Mouse (Mus musculus) CH12.LX (cell line): Measurements from ENCODE around the gene Gabpb2. TPM values are rescaled to one million over a fixed set of nuclear protein-coding genes. Genes with fewer than 3 reads are reported as not detected.
A peak's percentile ranks its signal among the peaks of the same experiment; 100 is the strongest.

Experiments used
- DNase-seq: peaks from one replicate; pipeline ENCODE4 v3.0.0-alpha.2; 2013; ENCODE audit errors: extremely low read depth
- H3K27ac ChIP-seq: 2 replicates; pipeline ENCODE4 v1.5.1; 2012; ENCODE audit warnings: low read depth, mild to moderate bottlenecking, control low read depth, moderate library complexity; ENCODE audit not compliant: insufficient read depth
- H3K27me3 ChIP-seq: replicated peaks from 2 replicates; pipeline ENCODE3; 2012; ENCODE audit warnings: inconsistent platforms
- H3K36me3 ChIP-seq, 2 experiments: replicated peaks in 1 of 2; 2 replicates each; pipeline versions ENCODE3 to v1.6.1; 2012; ENCODE audit warnings: inconsistent platforms in 1 of 2, low read length in 1 of 2, mild to moderate bottlenecking in 1 of 2, mixed read lengths in 1 of 2, moderate library complexity in 1 of 2; ENCODE audit not compliant: control insufficient read depth in 1 of 2, insufficient read depth in 1 of 2
- H3K4me1 ChIP-seq, 2 experiments: 2 replicates each; pipeline ENCODE4 v1.6.1; 2012; ENCODE audit warnings: inconsistent platforms in 1 of 2, moderate library complexity in 1 of 2; ENCODE audit not compliant: insufficient read depth in 2 of 2, control insufficient read depth in 1 of 2
- H3K4me2 ChIP-seq: 2 replicates; pipeline ENCODE4 v1.6.1; 2012; ENCODE audit warnings: low read depth, mild to moderate bottlenecking, control low read depth; ENCODE audit not compliant: poor library complexity, insufficient read depth, severe bottlenecking
- H3K4me3 ChIP-seq, 3 experiments: fragments of 150-350 bp in 1 of 3; sonication (generic) in 1 of 3; replicated peaks in 1 of 3; 2 replicates each; pipeline versions ENCODE3 to v1.5.1; 2011 to 2012; ENCODE audit warnings: low read depth in 2 of 3, low read length in 2 of 3, mild to moderate bottlenecking in 2 of 3, moderate library complexity in 2 of 3, control low read depth in 1 of 3, improper control_type of control experiment in 1 of 3, inconsistent platforms in 1 of 3, mixed read lengths in 1 of 3; ENCODE audit not compliant: poor library complexity in 1 of 3
- H3K79me2 ChIP-seq: replicated peaks from 2 replicates; pipeline ENCODE4 v1.6.1; 2012; ENCODE audit warnings: mild to moderate bottlenecking, moderate library complexity; ENCODE audit not compliant: control insufficient read depth, poor library complexity, insufficient read depth, severe bottlenecking; ENCODE audit errors: extremely low read depth
- H3K9ac ChIP-seq: 2 replicates; pipeline ENCODE4 v1.6.1; 2012; ENCODE audit warnings: low read depth, mild to moderate bottlenecking, control low read depth, moderate library complexity; ENCODE audit not compliant: insufficient read depth
- H3K9me3 ChIP-seq: replicated peaks from 2 replicates; pipeline ENCODE3; 2012; ENCODE audit warnings: low read length, inconsistent platforms, mixed read lengths
- BHLHE40 ChIP-seq: IDR thresholded peaks from 2 replicates; pipeline ENCODE4 v1.6.1; 2011; ENCODE audit warnings: mild to moderate bottlenecking, low read depth, low read length, improper control_type of control experiment
- CHD1 ChIP-seq: IDR thresholded peaks from 2 replicates; pipeline ENCODE4 v1.6.1; 2012; ENCODE audit warnings: low read depth, low read length, improper control_type of control experiment, inconsistent platforms
- CHD2 ChIP-seq: IDR thresholded peaks from 2 replicates; pipeline ENCODE4 v1.6.1; 2011; ENCODE audit warnings: low read length, improper control_type of control experiment
- CTCF ChIP-seq, 2 experiments: IDR thresholded peaks in 1 of 2; conservative IDR thresholded peaks in 1 of 2; 2 replicates each; pipeline ENCODE4 v1.5.1; 2011 to 2012; ENCODE audit warnings: low read depth in 2 of 2, low read length in 2 of 2, improper control_type of control experiment in 1 of 2, inconsistent platforms in 1 of 2, mild to moderate bottlenecking in 1 of 2, moderate library complexity in 1 of 2
- E2F4 ChIP-seq: IDR thresholded peaks from 2 replicates; pipeline ENCODE4 v1.6.1; 2011; ENCODE audit warnings: low read depth, low read length, improper control_type of control experiment; ENCODE audit not compliant: insufficient replicate concordance
- ELF1 ChIP-seq: IDR thresholded peaks from 2 replicates; pipeline ENCODE4 v1.6.1; 2014; ENCODE audit warnings: low read depth, mild to moderate bottlenecking, inconsistent platforms, low read length, improper control_type of control experiment
- EP300 ChIP-seq: IDR thresholded peaks from 2 replicates; pipeline ENCODE4 v1.6.1; 2011; ENCODE audit warnings: low read length, improper control_type of control experiment
- ETS1 ChIP-seq: conservative IDR thresholded peaks from 2 replicates; pipeline ENCODE4 v1.6.1; 2012; ENCODE audit warnings: low read depth, mild to moderate bottlenecking, inconsistent platforms, low read length, improper control_type of control experiment, moderate library complexity
- GABPA ChIP-seq: IDR thresholded peaks from 2 replicates; pipeline ENCODE4 v1.6.1; 2012; ENCODE audit warnings: low read depth, low read length, improper control_type of control experiment, inconsistent platforms; ENCODE audit not compliant: insufficient replicate concordance
- HCFC1 ChIP-seq: IDR thresholded peaks from 2 replicates; pipeline ENCODE4 v1.6.1; 2012; ENCODE audit warnings: low read depth, mild to moderate bottlenecking, inconsistent platforms, low read length, improper control_type of control experiment
- IRF4 ChIP-seq: IDR thresholded peaks from 2 replicates; pipeline ENCODE4 v1.6.1; 2014; ENCODE audit warnings: low read depth, mild to moderate bottlenecking, inconsistent platforms, low read length, improper control_type of control experiment
- JUND ChIP-seq: conservative IDR thresholded peaks from 2 replicates; pipeline ENCODE4 v1.6.1; 2011; ENCODE audit warnings: low read depth, low read length, improper control_type of control experiment
- KAT2A ChIP-seq: IDR thresholded peaks from 2 replicates; pipeline ENCODE4 v1.6.1; 2012; ENCODE audit warnings: low read length, improper control_type of control experiment, inconsistent platforms; ENCODE audit not compliant: insufficient replicate concordance
- MAFK ChIP-seq: IDR thresholded peaks from 2 replicates; pipeline ENCODE4 v1.6.1; 2011; ENCODE audit warnings: low read length, improper control_type of control experiment; ENCODE audit not compliant: insufficient replicate concordance
- MAX ChIP-seq: IDR thresholded peaks from 2 replicates; pipeline ENCODE4 v1.6.1; 2011; ENCODE audit warnings: low read length, improper control_type of control experiment
- MAZ ChIP-seq: IDR thresholded peaks from 2 replicates; pipeline ENCODE4 v1.6.1; 2012; ENCODE audit warnings: low read depth, mild to moderate bottlenecking, inconsistent platforms, low read length, improper control_type of control experiment, moderate library complexity
- MEF2A ChIP-seq: IDR thresholded peaks from 2 replicates; pipeline ENCODE4 v1.6.1; 2014; ENCODE audit warnings: low read depth, mild to moderate bottlenecking, inconsistent platforms, low read length, improper control_type of control experiment, borderline replicate concordance
- MXI1 ChIP-seq: IDR thresholded peaks from 2 replicates; pipeline ENCODE4 v1.6.1; 2011; ENCODE audit warnings: mild to moderate bottlenecking, low read depth, low read length, improper control_type of control experiment
- MYC ChIP-seq: IDR thresholded peaks from 2 replicates; pipeline ENCODE4 v1.6.1; 2011; ENCODE audit warnings: low read depth, mild to moderate bottlenecking, improper control_type of control experiment, low read length
- NRF1 ChIP-seq: IDR thresholded peaks from 2 replicates; pipeline ENCODE4 v1.6.1; 2014; ENCODE audit warnings: low read depth, mild to moderate bottlenecking, inconsistent platforms, low read length, improper control_type of control experiment, moderate library complexity
- PAX5 ChIP-seq: IDR thresholded peaks from 2 replicates; pipeline ENCODE4 v1.6.1; 2012; ENCODE audit warnings: low read length, inconsistent platforms, mixed read lengths
- POLR2A ChIP-seq: IDR thresholded peaks from 2 replicates; pipeline ENCODE4 v1.6.1; 2011; ENCODE audit warnings: low read depth, mild to moderate bottlenecking, improper control_type of control experiment, low read length
- POLR2AphosphoS2 ChIP-seq: IDR thresholded peaks from 2 replicates; pipeline ENCODE4 v1.6.1; 2011; ENCODE audit warnings: low read depth, low read length, improper control_type of control experiment
- RAD21 ChIP-seq: IDR thresholded peaks from 2 replicates; pipeline ENCODE4 v1.6.1; 2011; ENCODE audit warnings: low read depth, mild to moderate bottlenecking, low read length, improper control_type of control experiment, moderate library complexity
- RCOR1 ChIP-seq: conservative IDR thresholded peaks from 2 replicates; pipeline ENCODE4 v1.6.1; 2012; ENCODE audit warnings: low read depth, mild to moderate bottlenecking, inconsistent platforms, low read length, improper control_type of control experiment
- SIN3A ChIP-seq: IDR thresholded peaks from 2 replicates; pipeline ENCODE4 v1.6.1; 2012; ENCODE audit warnings: low read length, improper control_type of control experiment, inconsistent platforms
- SMC3 ChIP-seq: IDR thresholded peaks from 2 replicates; pipeline ENCODE4 v1.6.1; 2011; ENCODE audit warnings: low read depth, low read length, improper control_type of control experiment
- TBP ChIP-seq: conservative IDR thresholded peaks from 2 replicates; pipeline ENCODE4 v1.6.1; 2011; ENCODE audit warnings: low read depth, low read length, improper control_type of control experiment
- TCF12 ChIP-seq: IDR thresholded peaks from 2 replicates; pipeline ENCODE4 v1.6.1; 2014; ENCODE audit warnings: low read depth, mild to moderate bottlenecking, inconsistent platforms, low read length, improper control_type of control experiment
- UBTF ChIP-seq: IDR thresholded peaks from 2 replicates; pipeline ENCODE4 v1.6.1; 2012; ENCODE audit warnings: low read depth, mild to moderate bottlenecking, inconsistent platforms, low read length, improper control_type of control experiment, moderate library complexity
- USF1 ChIP-seq: IDR thresholded peaks from 2 replicates; pipeline ENCODE4 v1.6.1; 2014; ENCODE audit warnings: low read depth, mild to moderate bottlenecking, inconsistent platforms, low read length, improper control_type of control experiment
- USF2 ChIP-seq: conservative IDR thresholded peaks from 2 replicates; pipeline ENCODE4 v1.6.1; 2011; ENCODE audit warnings: low read depth, low read length, improper control_type of control experiment
- ZC3H11A ChIP-seq: IDR thresholded peaks from 2 replicates; pipeline ENCODE4 v1.6.1; 2012; ENCODE audit warnings: low read depth, mild to moderate bottlenecking, inconsistent platforms, low read length, improper control_type of control experiment
- ZKSCAN1 ChIP-seq: IDR thresholded peaks from 2 replicates; pipeline ENCODE4 v1.6.1; 2012; ENCODE audit warnings: low read depth, inconsistent platforms, low read length, improper control_type of control experiment, borderline replicate concordance
- ZMIZ1 ChIP-seq: IDR thresholded peaks from 2 replicates; pipeline ENCODE4 v1.6.1; 2012; ENCODE audit warnings: low read depth, mild to moderate bottlenecking, inconsistent platforms, low read length, improper control_type of control experiment
- ZNF384 ChIP-seq: IDR thresholded peaks from 2 replicates; pipeline ENCODE4 v1.6.1; 2012; ENCODE audit warnings: low read depth, low read length, improper control_type of control experiment, inconsistent platforms
- dilution Hi-C: fragments of 300-500 bp; cut with MboI; formaldehyde crosslinking; loops from 2 replicates; pipeline ENCODE4 v1.14.3; 2020; ENCODE audit warnings: low sequenced_read_pairs; ENCODE audit not compliant: extremely low pct_unique_long_range_greater_than_20kb, extremely low pct_ligation_motif_present
- in situ Hi-C: fragments of 300-500 bp; cut with MboI; formaldehyde crosslinking; loops from 3 replicates; pipeline ENCODE4 v1.14.3; 2019; ENCODE audit warnings: low sequenced_read_pairs, low pct_ligation_motif_present, low pct_unique_long_range_greater_than_20kb, mixed read lengths
- polyA plus RNA-seq: library from polyadenylated mRNA; unstranded; fragments of >175 nt; gene quantifications from 2 replicates; pipeline ENCODE4 v1.2.1, GENCODE M21; 2012; ENCODE audit warnings: low read depth; ENCODE audit not compliant: insufficient read length
- total RNA-seq, 2 experiments: library from RNA; depleted of rRNA; stranded (reverse); fragments of 300-350 nt in 1 of 2; fragments of >200 nt in 1 of 2; gene quantifications; 2 replicates each; pipeline ENCODE4 v1.2.3; 2012 to 2014

Gabpb2 gene
- total RNA-seq (2012; rRNA removed) = 14.7 and 18.2 TPM in 2 replicates
- 15.4 and 16.6 TPM in 2 replicates for total RNA-seq (2014; rRNA removed)
- polyA plus RNA-seq = 20.6 and 21.1 TPM in 2 replicates

DNA sequence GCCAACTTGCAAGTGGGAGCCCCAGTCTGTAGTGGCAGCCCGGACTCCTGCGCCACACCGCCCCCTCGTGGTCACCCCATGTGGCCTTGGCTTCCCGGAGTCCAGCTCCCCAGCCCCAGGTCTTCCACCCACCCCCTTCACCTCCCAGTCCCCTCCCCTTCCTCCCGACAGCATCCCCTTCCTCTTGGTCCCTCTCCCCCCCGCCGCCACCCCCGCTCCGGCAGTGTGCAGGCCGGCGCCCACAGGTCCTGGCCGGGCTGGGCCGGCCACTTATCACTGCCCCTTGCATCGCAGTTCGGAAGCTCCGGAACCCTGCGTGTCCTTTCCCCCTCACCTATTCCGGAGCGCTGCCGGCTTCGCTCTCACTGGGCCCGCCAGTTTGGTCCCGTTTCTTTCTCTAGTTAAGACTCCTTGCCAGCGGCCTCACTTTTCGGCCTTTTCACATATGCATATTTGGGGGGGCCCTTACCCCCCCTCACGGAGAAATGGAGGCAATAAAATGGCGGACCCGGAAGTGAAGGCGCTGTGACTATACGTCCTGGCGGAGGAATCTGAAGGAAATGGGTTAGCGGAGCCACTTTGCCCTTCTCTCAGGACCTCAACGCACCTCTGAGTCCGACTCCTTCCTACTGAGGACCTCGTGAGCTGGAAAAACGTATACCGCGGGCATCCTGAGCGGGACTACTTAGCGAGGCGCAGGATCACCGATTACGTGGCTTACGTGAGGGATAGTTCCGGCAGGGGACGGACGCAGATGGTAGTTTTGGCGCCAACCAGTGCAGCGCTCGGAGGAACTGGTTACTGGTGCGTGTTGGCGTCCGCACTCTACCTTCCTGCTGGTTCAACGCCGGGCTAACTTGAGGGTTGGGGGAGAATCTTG lies at the start of gene Gabpb2:
Gene Gabpb2 (minus strand): TSS at position 662 of the 880 bp plus-strand sequence.
- no peaks in the 10 kb centered on the region for H3K27me3 ChIP-seq
- peaks cover 0 to 29% of the 10 kb centered on the region in 2 experiments; a peak in 1 of 4 replicates for H3K4me1 ChIP-seq
- H3K9ac ChIP-seq = peak within 1 kb of the TSS; percentile 99
- no peaks in the 10 kb centered on the region for H3K9me3 ChIP-seq
- in situ Hi-C loops (loop anchor here (10.0 kb wide), 1 partner anchor 73 kb away; the partner anchor contains the start of gene Tnfaip8l2), dilution Hi-C loops (no loop called here)
- peaks cover 32 to 60% of the 10 kb centered on the region in 2 experiments for H3K36me3 ChIP-seq
- peak; percentile 96 for DNase-seq
- H3K27ac ChIP-seq = peak within 1 kb of the TSS; percentile 94
- H3K79me2 ChIP-seq = peaks cover 20% of the 10 kb centered on the region
- H3K4me2 ChIP-seq = peak within 1 kb of the TSS; percentile 84
- peak within 1 kb of the TSS; percentile 61 to 89 (median 79) for H3K4me3 ChIP-seq
- TF ChIP-seq E2F4 = peak; percentile 98
- TF ChIP-seq SMC3 = peak; percentile 66
- TF ChIP-seq CHD2 = peak; percentile 74; the same call in 1 of the 2 replicates
- peak; percentile 65; the same call in 1 of the 2 replicates for TF ChIP-seq MAX
- TF ChIP-seq MAFK = no peak
- TF ChIP-seq EP300 = no peak
- TF ChIP-seq ZNF384 = no peak
- TF ChIP-seq RAD21 = peak; percentile 39
- TF ChIP-seq ZC3H11A = no peak
- no peak for TF ChIP-seq PAX5
- TF ChIP-seq IRF4 = peak; percentile 74
- peak; percentile 31; the same call in 1 of the 2 replicates for TF ChIP-seq MXI1
- peak; percentile 98 for TF ChIP-seq KAT2A
- peak; percentile 97; the same call in 1 of the 2 replicates for TF ChIP-seq ELF1
- TF ChIP-seq USF1 = no peak
- 0 out of 2 replicates have a peak, but pooled peaks have one; percentile 33 for TF ChIP-seq JUND
- TF ChIP-seq ETS1 = 0 out of 2 replicates have a peak, but pooled peaks have one; percentile 6
- peak; percentile 75 for TF ChIP-seq ZMIZ1
- peak; percentile 75 for TF ChIP-seq UBTF
- peak; percentile 94 for TF ChIP-seq POLR2AphosphoS2
- TF ChIP-seq MAZ = peak; percentile 76
- TF ChIP-seq USF2 = peak; percentile 19; the same call in 1 of the 2 replicates
- TF ChIP-seq HCFC1 = peak; percentile 77
- TF ChIP-seq CTCF (conservative IDR thresholded peaks at IDR 0.05 in 1 of 2, IDR thresholded peaks at IDR 0.05 in 1 of 2; ENCODE audit: low read depth in 2 of 2, low read length in 2 of 2) = peak; percentile 29 to 87; a peak in 3 of 4 replicates
- TF ChIP-seq MEF2A = peak; percentile 66
- peak; percentile 85 for TF ChIP-seq SIN3A
- peak; percentile 88; the same call in 1 of the 2 replicates for TF ChIP-seq MYC
- TF ChIP-seq TCF12 = peak; percentile 71
- peak; percentile 69 for TF ChIP-seq NRF1
- TF ChIP-seq TBP = peak; percentile 91
- peak; percentile 19; the same call in 1 of the 2 replicates for TF ChIP-seq RCOR1
- TF ChIP-seq ZKSCAN1 = no peak
- no peak; the same call in 1 of the 2 replicates for TF ChIP-seq GABPA
- TF ChIP-seq BHLHE40 = no peak
- TF ChIP-seq CHD1 = no peak; the same call in none of the 2 replicates
- TF ChIP-seq POLR2A = peak; percentile 83
